Mouse (Mus musculus) small intestine, adult 2 months (tissue): ENCODE measurements around the gene Gan.

Experiments
- CTCF ChIP-seq: fragments of 200-500 bp; IDR thresholded peaks from 2 replicates; pipeline ENCODE4 v1.5.1; 2012; ENCODE audit warnings: low read depth, mild to moderate bottlenecking, control low read depth, inconsistent platforms, low read length, moderate library complexity, mixed read lengths; ENCODE audit not compliant: insufficient replicate concordance, insufficient read length; ENCODE audit errors: extremely low read depth
- POLR2A ChIP-seq: fragments of 200-500 bp; IDR thresholded peaks from 2 replicates; pipeline ENCODE4 v1.6.1; 2012; ENCODE audit warnings: low read depth, mild to moderate bottlenecking, control low read depth, inconsistent platforms, low read length, moderate library complexity

DNA sequence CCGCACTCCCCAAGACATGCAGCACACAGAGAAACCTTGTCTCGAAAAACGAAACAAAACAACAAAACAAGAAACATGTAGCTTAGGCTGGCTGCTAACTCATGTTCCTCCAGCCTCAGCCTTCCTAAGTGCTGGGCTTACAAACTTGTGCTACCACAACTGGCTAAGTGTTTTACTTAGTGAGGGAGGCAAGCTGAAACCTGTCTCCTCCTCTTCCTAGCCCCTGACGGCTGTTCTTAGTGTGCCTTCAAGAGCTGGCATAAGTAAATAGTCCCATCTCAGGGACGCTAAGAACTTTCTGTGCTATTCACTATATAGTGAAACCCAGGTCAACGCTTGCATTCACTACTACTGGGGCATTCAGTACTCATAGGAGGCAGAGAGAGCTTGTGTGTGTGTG is 96.6 kb downstream of the Gan start:
- TF ChIP-seq CTCF (no peak), POLR2A (no peak)
